Mouse (Mus musculus) c-Kit-negative CD71-positive TER-119-positive erythroid progenitor cells, embryonic 14.5 days (primary cell): Measurements from ENCODE around the gene Mast3.
"Not testable (repeated sequence)": the region's sequence is repeated elsewhere in the genome, so short reads cannot be mapped to it uniquely, and the experiment has no call there.

ENCODE experiments used
- DNase-seq: peaks from one replicate; pipeline ENCODE4 v3.0.0-alpha.2; 2013; ENCODE audit warnings: low read depth, low spot score

The Mast3 gene

GRCm38 (mm10) chr8:70834071-70834470 lies 29.2 kb upstream of the Mast3 start:
- no peak for DNase-seq

DNA sequence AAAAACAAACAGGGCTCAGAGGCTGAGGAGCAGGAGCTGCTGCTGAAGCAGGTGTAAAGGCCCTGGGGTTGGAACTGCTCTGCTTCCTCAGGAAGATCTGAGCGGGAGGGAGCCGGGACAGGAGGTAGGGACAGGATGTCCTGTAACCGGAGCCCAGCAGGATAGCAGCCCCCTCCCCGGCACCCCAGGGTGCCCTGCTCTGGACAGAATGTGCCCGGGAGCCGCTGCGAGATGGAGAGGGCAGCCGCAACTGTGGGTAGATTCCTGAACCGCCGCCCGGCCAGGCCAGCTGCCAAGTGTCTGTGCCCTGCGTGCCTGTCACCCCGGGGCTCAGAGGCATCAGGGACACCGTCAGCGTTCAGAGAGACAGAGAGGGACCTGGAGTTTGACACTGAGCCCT lies 28.7 kb upstream of the Mast3 start:
- no peak for DNase-seq

GRCm38 (mm10) chr8:70833018-70833482 lies 28.2 kb upstream of the Mast3 start:
- DNase-seq: no peak

DNA sequence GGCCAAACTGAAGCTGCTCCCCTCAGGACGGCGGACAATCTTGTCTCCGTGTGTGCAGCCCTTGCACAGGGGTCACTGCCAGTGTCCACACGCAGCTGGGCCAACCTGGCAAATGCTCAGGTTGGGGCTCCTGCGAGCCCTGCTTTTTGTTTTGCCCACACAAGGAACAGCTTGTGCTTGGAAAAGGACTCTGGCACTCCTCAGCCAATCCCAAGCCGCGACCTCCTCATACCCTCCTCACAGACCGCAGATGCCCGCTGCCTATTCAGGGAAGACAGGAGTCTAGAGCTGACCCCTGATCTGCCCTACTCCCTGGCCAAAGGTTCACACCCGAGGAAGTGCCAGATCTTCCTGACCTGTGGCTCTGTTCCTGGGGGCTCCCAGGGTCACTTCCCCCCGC lies 27.5 kb upstream of the Mast3 start:
- DNase-seq: no peak

DNA sequence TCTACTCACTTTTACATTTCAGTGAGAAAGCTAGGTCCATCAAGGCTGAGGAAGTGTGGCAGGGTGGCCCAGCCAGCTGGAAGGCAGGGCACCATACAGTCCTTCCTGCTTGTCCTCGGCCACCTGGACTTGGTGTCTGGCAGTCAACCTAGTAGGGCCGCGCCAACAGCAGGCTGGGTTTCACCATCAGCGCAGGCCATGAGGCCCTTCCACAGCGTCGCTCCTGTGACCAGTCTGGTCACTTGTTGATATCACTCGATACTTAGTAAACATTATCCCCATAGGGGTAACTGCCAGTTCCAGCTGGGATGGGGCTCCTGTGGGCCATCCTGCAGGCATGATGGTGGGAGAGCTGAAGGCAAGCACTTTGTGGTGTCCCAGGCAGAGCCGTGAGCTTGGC lies 26.7 kb upstream of the Mast3 start:
- no peak for DNase-seq

DNA sequence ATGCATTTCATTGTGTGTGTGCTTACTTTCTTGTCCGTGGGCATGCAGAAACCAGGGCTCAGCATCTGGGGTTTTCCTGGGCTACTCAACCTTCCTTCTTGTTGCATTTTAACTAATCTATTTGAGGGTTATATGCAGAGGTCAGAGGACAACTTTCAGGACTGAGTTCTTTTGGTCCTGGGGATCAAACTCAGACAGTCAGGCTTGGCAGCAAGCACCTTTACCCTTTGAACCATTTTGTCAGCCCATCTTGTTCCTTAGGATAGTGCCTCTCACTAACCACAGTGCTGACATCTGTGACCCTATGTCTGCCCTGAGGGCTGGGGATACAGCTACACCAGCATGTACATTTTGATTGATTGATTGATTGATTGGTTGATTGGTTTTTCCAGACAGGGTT lies 22.9 kb upstream of the Mast3 start:
- no peak for DNase-seq

DNA sequence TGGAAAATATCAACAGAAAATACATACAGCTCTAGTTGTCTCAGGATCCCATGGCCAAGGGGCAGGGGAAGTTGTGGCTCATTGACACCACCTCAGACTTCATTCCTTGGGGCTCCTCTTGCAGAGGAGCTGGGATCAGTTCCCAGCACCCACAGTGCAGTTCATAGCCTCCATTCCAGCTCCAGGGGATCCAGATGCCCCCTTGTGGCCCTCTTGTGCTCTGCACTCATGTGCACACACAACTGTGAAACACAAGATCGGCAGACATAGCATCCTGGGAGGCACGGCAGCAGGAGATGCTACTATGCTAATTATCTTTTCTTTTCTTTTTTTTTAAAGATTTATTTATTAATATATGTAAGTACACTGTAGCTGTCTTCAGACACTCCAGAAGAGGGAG lies 22.2 kb upstream of the Mast3 start:
- no peak for DNase-seq

DNA sequence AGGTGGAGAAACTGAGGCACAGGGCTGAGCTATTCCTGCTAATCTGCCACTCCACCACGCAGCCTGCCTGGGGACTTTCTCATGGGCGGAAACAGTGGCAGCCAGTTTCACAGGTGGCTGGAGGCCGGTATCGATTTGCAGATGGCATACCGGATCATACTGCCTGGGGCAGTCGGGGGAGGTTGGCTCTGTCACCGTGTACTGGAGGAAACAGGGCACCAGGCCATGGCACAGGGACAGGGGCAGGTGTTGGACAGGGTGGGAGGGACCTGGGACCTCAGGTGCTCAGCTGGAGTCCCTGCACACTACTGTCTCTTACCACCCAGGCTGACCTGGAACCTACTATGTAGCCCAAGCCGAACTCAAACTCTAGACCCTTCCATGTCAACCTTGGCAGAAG lies 21.0 kb upstream of the Mast3 start:
- no peak for DNase-seq

DNA sequence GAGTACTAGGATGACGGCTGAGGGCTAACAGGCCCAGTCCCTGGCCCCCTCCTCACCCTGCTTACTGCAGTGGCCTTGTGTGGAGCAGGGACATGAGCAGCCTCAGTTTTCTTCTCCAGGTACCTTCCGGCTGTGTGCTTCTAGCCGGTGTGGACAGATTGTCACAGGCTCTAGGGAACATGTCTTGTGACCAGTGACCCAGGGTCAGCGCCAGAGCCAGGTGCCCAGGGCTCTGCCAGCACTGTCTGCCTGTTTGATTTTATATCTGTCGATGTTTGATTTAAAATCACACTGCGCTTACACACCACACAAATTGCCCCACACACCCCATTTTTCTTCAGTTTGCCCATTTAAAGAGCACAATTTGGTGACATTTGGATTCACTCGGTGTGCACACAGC lies 18.9 kb upstream of the Mast3 start:
- DNase-seq: no peak

- not testable (repeated sequence) for DNase-seq
Measured at GRCm38 (mm10) chr8:70822594-70822993, 17.7 kb upstream of the Mast3 start.

DNA sequence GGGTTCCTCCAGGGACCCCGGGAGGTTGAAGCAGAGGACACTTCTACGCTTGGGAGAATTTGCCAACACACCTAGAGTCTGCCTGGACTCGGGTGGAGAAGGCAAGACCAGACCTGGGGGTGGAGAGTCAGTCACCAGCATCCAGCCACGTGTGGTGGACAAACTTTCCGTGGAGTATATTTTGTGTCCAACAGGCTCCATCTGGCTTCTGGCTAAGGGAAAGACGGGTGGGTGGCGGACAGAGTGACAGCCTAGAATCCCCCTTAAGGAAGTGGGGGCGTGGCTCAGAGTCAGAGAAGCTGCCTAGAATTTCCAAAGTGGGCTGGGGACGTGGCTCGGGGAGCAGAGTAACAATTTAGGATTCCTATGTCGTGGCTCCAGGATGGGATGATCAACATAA lies 17.1 kb upstream of the Mast3 start:
- DNase-seq: no peak

DNA sequence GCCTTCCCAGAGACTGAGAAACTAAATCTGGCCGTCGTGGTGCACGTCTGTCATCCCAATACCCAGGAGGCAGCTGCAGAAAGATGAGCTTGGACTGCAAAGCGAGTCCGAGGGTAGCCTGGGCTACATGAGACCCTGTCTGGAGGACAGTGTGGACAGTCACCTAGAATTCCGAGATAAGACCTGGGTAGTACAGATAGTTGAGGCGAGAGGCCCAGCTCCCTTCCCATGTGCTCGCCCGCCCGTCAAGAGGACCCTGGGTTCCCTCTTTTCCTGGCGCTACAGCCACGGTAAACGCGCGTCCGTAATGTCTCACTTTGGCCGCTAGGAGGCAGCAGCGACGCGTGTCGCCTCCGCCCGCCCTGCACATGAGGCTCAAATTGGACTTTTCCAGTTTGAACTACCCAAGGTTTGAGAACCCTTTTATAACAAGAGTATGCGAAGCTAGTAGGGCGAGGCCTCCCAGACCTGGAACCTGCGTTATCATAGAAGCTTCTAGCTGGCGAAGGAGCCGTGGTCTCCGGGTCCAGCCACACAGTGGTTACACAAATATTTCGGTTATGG lies 16.6 kb upstream of the Mast3 start:
- DNase-seq: no peak

DNA sequence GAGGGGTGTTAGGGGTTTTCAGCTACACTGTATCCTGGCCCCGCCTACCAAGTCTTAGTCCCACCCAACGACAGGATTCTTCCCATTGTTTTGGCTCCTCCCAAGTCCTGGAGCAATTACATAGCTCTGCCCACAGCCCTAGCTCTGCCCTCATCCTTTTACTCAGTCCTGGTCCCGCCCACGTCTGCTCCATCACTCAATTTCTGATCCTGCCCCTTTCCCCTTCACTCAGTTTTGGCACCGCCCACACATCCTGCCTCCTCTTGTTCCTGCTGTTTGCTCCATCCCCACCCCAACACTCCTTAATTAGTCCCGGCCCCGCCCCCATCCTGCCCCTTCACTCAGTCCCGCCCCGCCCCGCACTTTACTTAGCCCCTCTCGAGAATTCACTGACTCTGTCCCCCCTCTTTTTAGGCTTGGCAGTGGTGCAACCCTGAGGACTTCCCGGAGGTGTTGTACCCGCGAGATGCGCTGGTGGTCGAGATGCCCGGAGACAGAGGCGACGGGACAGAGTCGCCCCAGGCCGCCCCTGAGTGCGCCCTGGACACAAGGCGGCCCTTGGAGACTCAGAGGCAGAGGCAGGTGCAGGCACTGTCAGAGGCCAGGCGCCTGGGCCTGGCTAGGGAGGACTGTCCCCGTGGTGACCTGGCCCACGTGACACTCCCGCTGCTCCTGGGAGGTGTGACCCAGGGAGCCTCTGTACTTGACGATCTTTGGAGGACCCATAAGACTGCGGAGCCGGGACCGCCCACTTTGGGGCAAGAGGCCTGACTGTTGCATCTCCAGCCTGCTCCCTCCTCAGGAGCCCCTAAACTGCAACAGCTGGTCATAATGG lies 15.5 kb upstream of the Mast3 start:
- no peak for DNase-seq

- DNase-seq: peak; percentile 53
Measured at GRCm38 (mm10) chr8:70816679-70817078, 11.8 kb upstream of the Mast3 start.

DNA sequence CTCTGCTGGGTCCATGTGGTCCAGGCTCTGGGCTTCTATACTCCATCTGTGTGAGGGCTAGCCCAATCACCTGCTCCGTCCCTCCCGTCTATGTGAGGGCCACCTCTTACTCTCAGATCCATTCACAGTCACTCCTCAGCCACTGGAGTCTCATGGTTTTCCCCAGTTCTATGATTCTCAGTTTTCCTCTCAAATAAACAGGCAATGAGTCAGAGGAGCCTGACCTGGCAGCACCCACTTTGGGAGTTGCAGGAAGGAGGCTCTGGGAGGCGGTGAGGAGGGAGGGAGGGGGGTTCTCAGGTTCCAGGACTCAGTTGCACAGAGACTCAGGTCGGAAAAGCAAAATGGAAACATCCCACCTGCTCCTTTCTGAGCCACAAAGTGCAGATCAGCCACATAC lies 8.0 kb upstream of the Mast3 start:
- DNase-seq: no peak

GRCm38 (mm10) chr8:70812055-70812454 lies 7.2 kb upstream of the Mast3 start:
- no peak for DNase-seq

GRCm38 (mm10) chr8:70810962-70811680 lies 6.3 kb upstream of the Mast3 start:
- DNase-seq: no peak

DNA sequence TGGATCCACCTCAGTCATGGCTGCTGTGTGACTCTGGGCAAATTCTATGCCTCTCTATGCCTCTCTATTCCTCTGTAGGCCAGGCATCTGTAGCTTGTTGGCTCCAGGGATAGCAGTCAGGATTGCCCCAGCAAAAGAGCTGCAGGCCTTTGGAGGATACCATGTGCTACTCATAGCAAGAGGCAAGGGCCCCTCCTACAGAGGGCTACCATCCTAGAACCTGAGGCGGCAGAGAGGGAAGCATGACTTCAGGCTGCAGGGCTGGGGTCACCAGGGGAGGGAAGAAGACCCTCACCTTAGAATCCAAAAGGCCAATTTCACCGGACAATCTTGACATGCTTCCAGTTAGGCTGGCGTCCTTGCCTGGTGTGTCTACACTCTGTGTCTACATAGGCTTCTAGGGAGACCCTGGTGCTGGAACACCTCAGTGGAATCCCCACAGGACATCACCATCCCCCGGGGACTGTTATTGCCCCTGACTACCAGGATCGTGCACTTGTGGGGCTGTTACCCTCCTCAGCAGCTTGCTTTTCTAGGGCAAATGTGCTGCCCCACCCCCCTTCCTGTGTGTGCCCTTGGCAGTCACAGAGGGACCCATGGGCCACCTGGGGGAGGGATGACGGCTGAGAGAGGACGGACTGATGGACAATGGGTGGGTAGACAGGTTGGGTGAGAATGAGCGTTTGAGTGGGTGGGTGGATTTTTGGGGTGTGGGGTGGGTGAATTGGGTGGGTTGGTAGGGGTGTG lies 4.3 kb upstream of the Mast3 start:
- no peak for DNase-seq

DNA sequence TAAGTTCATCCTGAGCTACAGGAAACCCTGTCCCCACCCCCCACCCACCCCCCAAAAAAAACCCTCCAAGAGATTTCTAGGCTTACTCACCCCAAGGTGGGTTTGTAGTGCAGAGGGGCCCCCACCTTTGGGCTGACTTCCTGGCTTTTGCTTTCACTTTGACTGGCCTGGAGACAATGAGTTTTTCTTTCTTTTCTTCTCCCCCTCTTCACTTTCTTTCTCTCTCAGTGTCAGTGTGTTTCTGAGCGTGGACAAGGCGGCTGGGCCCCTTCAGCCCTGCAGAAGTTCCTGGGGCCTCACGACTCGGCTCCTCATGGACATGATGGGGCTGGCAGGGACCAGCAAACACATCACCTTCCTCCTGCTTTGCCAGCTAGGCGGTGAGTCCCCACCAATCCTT lies 3.4 kb upstream of the Mast3 start, which contains the start of gene Il12rb1:
Gene Il12rb1 (plus strand): TSS at position 211 of the 400 bp plus-strand sequence.
- no peak for DNase-seq

DNA sequence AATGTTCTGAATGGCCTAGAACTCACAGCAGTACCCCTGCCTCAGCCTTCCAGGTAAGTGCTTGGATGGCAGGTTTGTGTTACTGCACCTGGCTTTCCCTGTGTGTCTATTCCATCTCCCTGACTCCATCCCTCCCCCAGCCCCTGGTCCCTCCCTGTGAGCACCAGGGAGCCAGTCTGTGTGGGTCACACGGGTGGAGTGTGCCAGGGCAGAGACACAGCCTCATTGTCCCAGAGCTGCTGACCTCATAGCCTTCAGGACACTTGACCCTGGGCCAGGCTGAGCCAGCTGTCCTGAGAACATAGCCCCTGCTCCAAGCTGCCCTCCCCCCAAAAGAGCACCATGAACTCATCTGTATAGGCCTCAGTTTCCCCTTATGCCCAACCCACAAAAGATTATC lies 2.5 kb upstream of the Mast3 start:
- DNase-seq: no peak

DNA sequence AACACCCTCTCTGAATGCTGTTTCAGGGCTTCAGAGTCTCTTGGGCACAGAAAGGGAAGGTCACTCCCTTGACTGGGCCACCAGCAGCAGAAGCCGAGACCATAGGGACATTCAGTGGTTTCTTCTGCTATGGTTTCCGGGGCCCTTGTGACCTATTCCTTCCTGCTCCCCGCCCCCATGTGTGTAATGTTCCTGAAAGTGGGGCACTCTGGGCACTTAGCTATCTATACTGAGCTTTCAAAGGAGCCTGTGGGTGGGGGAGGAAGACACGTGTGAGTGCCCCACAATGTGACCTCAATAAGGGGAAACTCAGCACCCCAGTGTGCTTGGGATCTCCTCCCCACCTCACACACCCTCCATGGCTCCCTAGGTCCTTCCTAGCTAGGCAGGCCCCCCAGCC lies 1.7 kb upstream of the Mast3 start:
- DNase-seq: no peak
